Mouse (Mus musculus): ENCODE data around the gene Gabra5.

GRCm38 (mm10) chr7:57532676-57533075, 22.8 kb upstream of the Gabra5 start:
- TF ChIP-seq CTCF (IDR thresholded peaks at IDR 0.05; ENCODE audit: low read depth, low read length) (no peak), GATA1 (IDR thresholded peaks at IDR 0.05; ENCODE audit: borderline replicate concordance, low read length) (no peak), TAL1 (conservative IDR thresholded peaks at IDR 0.05; ENCODE audit: low read depth, low read length) (no peak), POLR2AphosphoS5 (IDR thresholded peaks at IDR 0.05; ENCODE audit: insufficient replicate concordance, low read depth, low read length) (no peak), GATA2 (IDR thresholded peaks at IDR 0.05; ENCODE audit: borderline replicate concordance, low read depth, low read length) (no peak)

Measured in G1E (cell line).